Mouse (Mus musculus): ENCODE data around the gene Serpini1. TPM values are rescaled to one million over a fixed set of nuclear protein-coding genes. Genes with fewer than 3 reads are reported as not detected.

Gene Serpini1
- total RNA-seq (2021): 1 to 10 TPM in 1 of 2 experiments, under 1 TPM in 1; 0.75 to 1.0 TPM
- long read RNA-seq, experiment 1, full-length matches to known transcripts: 4 of 4 reads
- long read RNA-seq, experiment 1, partial matches to known transcripts: 0 of 4 reads
- long read RNA-seq, experiment 1, other reads (novel, unspliced or antisense): 0 of 4 reads
- long read RNA-seq, experiment 2, full-length matches to known transcripts: 1 of 1 reads
- long read RNA-seq, experiment 2, partial matches to known transcripts: 0 of 1 reads
- long read RNA-seq, experiment 2, other reads (novel, unspliced or antisense): 0 of 1 reads

DNA sequence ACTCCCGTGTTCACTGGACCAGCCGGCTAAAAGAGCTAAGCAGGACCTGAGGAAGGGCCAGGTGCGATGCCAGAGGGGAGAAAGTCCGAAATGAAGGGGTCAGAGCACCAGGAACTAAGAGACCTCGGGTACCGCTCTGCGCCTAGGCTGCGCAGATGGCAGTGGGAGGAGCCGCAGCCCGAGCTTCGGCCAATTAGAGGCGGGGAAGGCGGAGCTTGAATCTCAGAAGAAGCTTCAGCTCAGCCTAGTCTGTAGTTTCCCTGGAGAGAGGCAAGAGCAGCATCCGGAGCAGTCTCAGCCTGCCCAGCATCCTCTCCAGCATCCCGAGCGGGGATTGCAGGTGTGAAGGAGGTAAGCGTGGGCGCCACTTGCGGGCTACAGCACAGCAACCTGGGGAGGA lies at the start of gene Serpini1:
Gene Serpini1 (plus strand): TSS at position 256 of the 400 bp plus-strand sequence.
- peak; percentile 77 for DNase-seq

DNA sequence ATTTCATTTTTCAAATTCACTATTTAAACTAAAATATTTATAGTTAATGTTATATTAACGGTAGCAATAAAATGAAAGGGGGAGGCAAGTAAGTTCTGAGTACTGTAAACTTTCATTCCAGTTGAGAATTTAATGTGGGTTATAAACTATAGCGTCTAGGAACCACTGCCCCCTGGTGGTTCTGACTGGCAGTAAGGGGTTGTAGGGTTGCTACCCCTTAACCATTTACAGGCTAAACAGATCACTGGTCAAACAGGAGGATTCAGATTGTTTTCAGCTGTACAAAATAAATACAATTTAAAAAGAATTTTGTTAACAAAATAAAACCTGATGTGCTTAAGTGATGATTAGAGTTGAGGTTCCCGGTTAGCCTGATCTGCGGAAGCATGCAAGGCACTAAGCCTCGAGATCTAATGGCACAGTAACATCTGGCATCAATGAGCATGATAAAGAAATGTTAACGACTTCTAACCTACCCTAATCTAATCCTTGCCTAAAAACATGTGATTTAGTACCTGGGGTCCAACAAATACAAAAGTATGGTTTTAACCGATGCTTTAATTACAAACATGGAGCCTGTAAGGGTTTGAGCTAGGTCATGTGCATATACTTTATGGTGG lies 39.6 kb upstream of the Serpini1 start:
- peak; percentile 59 for DNase-seq

- no peak for DNase-seq
Measured at GRCm38 (mm10) chr3:75521314-75521713, 36.0 kb upstream of the Serpini1 start.

DNA sequence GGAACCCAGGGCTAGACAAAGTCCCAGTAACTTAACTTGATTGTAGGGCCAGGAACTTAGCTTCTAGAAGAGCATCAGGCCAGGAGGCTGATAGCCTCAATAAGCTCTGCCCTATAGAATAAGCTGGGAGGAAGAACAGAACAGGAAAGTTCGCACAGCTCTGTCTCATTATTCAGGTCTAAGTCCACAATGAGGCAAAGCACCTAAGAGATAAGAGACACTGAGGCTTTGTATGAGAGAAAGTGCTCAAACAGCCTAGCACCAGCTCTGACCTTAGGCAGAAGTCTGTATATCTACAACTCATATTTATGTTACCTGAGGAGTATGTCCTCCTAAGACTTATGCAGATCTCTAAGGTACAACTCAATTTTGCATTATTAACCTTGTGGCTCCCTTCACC lies 34.8 kb upstream of the Serpini1 start:
- no peak for DNase-seq

- no peak for DNase-seq
Measured at GRCm38 (mm10) chr3:75531074-75531473, 26.3 kb upstream of the Serpini1 start.

- no peak for DNase-seq
Measured at GRCm38 (mm10) chr3:75534045-75534834, 23.1 kb upstream of the Serpini1 start.

- no peak for DNase-seq
Measured at GRCm38 (mm10) chr3:75541259-75541658, 16.1 kb upstream of the Serpini1 start.

DNA sequence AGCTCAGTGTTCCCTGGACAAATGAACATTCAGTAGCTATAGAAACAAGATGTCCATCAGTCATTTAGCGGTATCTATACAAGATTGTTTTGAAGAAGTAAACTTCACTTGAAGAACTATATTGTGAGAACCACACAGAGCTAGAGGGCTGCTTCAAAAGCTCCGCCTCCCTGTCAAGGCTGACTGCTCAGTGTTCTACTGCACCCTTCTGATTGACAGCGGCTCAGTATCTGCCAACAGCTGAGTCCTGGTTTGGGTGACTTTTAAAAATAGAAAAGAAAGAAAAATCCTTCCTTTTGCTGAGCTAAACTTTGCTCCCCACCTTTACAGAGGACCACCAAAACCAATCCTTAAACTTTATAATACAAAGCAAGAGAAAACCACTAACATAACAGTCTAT lies 14.5 kb upstream of the Serpini1 start:
- no peak for DNase-seq

GRCm38 (mm10) chr3:75544287-75544686 lies 13.1 kb upstream of the Serpini1 start:
- no peak for DNase-seq

- DNase-seq: no peak
Measured at GRCm38 (mm10) chr3:75551248-75551647, 6.1 kb upstream of the Serpini1 start.

DNA sequence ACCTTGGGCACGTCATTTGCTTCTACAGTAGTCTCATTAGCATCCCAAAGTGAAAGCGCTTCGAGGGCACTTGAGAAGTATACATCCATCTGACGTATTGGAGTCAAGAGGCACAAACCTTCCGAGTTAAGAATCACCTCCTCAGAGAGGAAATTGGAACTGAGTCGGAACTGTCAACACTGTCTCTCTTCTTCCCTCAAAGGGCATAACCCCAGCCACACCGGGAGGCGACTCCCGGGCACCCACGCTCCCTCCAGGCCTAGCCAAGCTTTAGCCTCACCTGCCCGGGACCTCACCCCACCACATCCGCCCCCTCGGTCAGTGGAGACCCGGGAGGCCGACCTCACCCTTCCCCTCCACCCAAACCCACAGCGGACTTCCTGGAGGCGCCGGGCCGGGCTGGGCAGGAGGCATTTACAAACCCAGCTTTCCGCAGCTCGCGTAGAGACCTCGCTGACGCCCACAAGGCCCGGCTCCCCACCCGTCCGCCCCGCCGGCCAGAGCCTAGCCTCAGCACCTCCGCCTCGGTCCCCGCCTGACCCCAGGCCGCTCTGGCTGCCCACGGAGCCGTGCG lies 1.1 kb upstream of the Serpini1 start:
- DNase-seq: no peak

- peak; percentile 97 for DNase-seq
Measured at GRCm38 (mm10) chr3:75556695-75557291, 554 bp upstream of the Serpini1 start, which contains the start of gene Pdcd10. Gene Pdcd10, minus strand, starts transcription at chr3:75556856.

GRCm38 (mm10) chr3:75574074-75574473 lies 16.7 kb downstream of the Serpini1 start:
- DNase-seq: no peak

DNA sequence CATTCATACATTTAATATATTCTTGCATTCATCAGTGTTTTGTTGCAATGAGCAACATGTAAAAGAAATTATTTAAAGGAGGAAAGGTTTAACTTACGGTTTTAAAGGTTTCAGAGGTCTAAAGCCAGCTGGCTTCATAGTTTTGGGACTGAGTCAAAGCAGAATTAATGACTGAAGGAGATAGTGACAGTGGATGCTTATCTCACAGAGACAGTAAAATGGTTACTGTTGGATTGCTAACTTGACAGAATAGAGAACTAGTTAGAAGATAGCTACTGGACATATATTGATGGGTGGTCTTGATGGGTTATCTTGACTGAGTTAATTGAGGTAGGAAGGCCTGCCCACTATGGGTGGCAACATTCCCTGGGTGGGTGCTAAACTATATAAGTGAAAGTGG lies 18.2 kb downstream of the Serpini1 start:
- no peak for DNase-seq

DNA sequence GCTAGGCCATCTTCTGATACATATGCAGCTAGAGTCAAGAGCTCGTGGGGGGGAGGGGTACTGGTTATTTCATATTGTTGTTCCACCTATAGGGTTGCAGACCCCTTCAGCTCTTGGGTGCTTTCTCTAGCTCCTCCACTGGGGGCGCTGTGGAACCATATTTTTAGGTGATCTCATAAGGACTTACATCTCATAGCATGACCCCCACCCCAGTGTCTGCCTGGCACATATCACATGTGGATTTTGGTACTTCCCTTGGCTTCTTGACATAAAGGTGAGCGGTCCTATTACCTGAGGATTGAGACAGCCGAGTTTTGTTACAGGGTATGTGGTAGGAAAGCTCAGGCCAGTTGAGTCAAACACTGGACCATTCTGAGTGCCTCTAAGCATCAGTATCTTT lies 22.0 kb downstream of the Serpini1 start:
- DNase-seq: peak; percentile 6

GRCm38 (mm10) chr3:75583293-75583692 lies 25.9 kb downstream of the Serpini1 start:
- peak; percentile 5 for DNase-seq

GRCm38 (mm10) chr3:75584898-75585297 lies 27.6 kb downstream of the Serpini1 start:
- no peak for DNase-seq

DNA sequence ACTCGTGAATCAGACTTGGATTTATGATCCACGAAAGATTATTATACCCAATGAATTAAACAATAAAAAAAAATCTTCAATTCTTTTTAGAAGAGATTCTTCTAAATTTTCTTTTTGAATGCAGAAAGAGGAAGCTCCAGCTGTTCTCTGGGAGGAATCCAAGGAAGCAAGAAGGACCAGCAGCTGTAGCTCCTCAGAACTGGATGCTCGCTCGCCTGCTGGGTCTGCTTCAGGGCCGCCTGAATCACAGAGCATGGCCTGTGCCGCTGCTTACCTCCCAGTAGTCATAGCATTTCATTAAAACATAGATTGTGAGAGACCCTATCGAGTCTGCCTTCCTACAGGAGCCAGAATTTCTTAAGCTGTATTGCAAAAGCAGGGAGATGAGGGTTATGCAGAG lies 53.7 kb downstream of the Serpini1 start:
- no peak for DNase-seq

GRCm38 (mm10) chr3:75624627-75625026 lies 67.3 kb downstream of the Serpini1 start:
- no peak for DNase-seq

DNA sequence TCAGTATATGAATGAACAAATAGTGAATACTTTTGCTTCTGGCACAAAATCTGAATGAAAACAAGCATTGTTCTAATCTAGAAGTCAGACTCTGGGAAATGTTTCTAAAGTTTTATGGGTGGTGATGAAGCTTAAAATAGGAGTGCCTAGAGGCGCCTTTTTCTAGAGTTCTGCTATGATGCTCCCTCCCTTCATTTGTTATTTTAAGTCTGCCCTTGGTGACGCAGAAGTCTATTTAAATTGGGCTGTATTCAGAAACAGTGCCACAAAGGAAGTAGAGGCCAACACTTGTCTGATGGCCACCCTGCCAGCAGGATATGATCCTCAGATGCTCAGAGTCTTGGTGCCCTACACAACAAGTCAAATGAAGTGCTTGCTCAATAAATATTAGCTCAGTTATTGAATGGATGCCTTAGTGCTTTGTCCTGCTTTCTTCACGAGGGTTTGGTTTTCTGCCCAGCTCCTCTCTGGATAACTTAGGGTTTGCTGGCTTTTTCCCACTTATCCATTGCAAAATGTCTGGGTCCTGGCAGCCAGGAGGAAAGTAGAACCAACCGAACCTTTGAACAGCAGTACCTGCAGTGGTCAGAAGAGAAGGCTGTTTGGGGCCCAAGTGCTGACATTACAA lies 73.8 kb downstream of the Serpini1 start:
- no peak for DNase-seq

- DNase-seq: no peak
Measured at GRCm38 (mm10) chr3:75633221-75633620, 75.9 kb downstream of the Serpini1 start.

GRCm38 (mm10) chr3:75633635-75634034 lies 76.3 kb downstream of the Serpini1 start:
- no peak for DNase-seq
